Mouse (Mus musculus) heart, adult 11 months (tissue): ENCODE measurements around the gene Cpne5.

Experiments used
- DNase-seq: peaks from one replicate; pipeline ENCODE4 v3.0.0; 2022

The Cpne5 gene

GRCm38 (mm10) chr17:29123578-29124174 is 114.3 kb downstream of the Cpne5 start:
- peak; percentile 69 for DNase-seq

- peak; percentile 83 for DNase-seq
These were observed 115.2 kb downstream of the Cpne5 start for GRCm38 (mm10) chr17:29122817-29123216.

DNA sequence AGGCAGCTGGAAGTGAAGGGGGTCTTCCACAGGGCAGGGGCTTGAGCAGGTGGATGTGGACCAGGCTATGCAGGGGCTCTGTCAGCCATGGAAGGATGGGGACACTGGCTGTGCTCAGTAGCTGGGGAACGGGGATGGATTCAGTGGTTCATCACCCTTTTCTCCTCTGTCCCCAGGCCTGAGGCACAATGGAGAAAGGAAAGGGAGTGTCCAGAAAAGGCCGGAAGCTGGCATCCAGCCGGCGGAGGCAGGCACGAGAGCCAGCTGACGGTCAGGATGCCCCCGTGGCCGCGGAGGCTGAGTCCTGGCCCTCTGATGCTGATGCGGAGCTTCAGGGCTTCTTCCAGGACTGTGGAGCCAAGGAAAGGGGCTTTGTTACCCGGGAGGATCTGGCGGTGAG is 117.3 kb downstream of the Cpne5 start:
- peak; percentile 92 for DNase-seq

- DNase-seq, result peak; percentile 59
These were observed 119.9 kb downstream of the Cpne5 start for GRCm38 (mm10) chr17:29118057-29118456.

DNA sequence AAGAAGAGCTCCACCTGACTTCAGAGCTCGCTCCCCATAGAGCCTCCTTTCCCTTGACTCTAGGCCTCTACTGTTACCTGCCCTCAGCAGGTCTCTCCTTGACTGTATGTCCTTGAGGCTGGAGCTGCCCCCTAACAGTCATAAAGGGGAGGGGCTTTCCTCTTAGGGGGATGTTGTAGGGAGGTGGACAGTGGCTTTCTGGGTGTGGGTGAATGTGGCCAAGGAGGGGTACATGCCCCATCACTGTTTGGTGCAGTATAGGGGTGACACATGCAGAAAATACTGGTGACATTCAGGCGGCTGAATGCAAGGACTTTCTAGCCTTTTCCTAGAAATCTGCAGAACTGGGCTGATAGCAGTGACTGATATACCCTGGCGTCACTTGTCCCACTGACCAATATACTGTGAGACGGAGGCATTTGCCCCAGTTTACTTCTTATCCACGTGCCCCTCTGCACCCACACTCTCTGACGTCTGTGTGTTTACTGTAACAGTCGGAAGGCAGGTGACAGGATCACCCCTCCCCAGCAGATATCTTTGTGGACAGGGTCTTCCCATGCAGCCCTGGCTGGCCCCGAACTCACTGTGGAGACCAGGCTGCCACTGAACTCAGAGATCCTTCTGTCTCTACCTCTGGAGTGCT is 120.8 kb downstream of the Cpne5 start:
- DNase-seq, result peak; percentile 74

- DNase-seq, result peak; percentile 63
These were observed 121.9 kb downstream of the Cpne5 start for GRCm38 (mm10) chr17:29116023-29116422.

GRCm38 (mm10) chr17:29113591-29114352 is 124.2 kb downstream of the Cpne5 start, which contains the start of gene Rab44:
Rab44 (plus strand) TSS chr17:29114145.
- DNase-seq, result peak; percentile 88

DNA sequence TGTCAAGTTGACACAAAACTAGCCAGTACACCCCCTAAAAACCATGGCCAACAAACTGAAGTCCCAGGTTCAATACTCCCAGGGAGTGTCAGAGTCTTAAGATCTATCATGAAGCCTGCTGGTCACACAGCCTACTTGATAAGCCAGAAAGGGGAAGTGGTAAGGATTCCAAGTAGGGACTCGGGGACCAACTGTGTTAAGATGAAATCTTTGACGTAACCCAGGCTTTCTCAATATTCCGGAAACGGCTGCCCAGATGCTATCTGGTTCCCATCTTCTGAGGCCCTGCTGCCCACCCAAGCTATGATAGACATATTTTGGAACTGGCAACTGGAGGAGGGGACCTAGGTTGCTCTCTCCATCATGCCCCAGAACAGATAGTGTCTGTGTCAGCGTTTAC is 126.6 kb downstream of the Cpne5 start:
- DNase-seq, result peak; percentile 87

DNA sequence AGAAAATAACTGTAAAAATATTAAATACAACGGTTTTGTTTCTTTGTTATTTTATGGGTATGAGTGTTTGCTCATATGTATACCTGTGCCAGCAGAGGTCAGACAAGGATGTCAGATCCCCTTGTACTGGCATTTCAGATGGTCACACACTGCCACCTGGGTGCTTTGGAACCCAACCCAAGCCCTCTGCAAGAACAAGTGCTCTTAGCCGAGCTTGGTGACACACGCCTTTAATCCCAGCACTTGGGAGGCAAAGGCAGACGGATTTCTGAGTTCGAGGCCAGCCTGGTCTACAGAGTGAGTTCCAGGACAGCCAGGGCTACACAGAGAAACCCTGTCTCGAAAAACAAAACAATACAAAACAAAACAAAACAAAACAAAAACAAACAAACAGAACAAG is 127.6 kb downstream of the Cpne5 start:
- DNase-seq, result peak; percentile 56
